Mouse (Mus musculus) cerebellum, adult 2 months (tissue): Measurements from ENCODE around the gene Fgfr2. TPM values are rescaled to one million over a fixed set of nuclear protein-coding genes. Genes with fewer than 3 reads are reported as not detected.

Experiments
- DNase-seq, 2 experiments: peaks; one replicate each; pipeline ENCODE4 v3.0.0; 2021
- H3K27ac ChIP-seq: fragments of 200-500 bp; 2 replicates; pipeline ENCODE4 v1.5.1; 2012; ENCODE audit warnings: low read length, control low read depth, inconsistent platforms; ENCODE audit not compliant: insufficient read depth
- H3K27me3 ChIP-seq: fragments of 200-500 bp; 2 replicates; pipeline ENCODE4 v1.6.1; 2012; ENCODE audit warnings: inconsistent platforms, mild to moderate bottlenecking, low read length, moderate library complexity; ENCODE audit not compliant: control insufficient read depth, insufficient read depth
- H3K4me1 ChIP-seq: fragments of 200-500 bp; 2 replicates; pipeline ENCODE4 v1.6.1; 2011; ENCODE audit warnings: low read length; ENCODE audit not compliant: control insufficient read depth, insufficient read depth
- H3K4me3 ChIP-seq: fragments of 200-500 bp; replicated peaks from 2 replicates; pipeline ENCODE3; 2011; ENCODE audit warnings: mild to moderate bottlenecking, low read depth, low read length, control low read depth; ENCODE audit not compliant: insufficient read depth
- CTCF ChIP-seq: fragments of 200-500 bp; IDR thresholded peaks from 2 replicates; pipeline ENCODE4 v1.5.1; 2011; ENCODE audit warnings: low read depth, mild to moderate bottlenecking, control low read depth, low read length, moderate library complexity, borderline replicate concordance; ENCODE audit not compliant: insufficient read depth
- POLR2A ChIP-seq: fragments of 200-500 bp; IDR thresholded peaks from 2 replicates; pipeline ENCODE4 v1.6.1; 2011; ENCODE audit warnings: low read length, control low read depth, borderline replicate concordance; ENCODE audit not compliant: insufficient read depth
- WGBS: fragments of 180-500 bp; shearing (Covaris S2); methylation state at CpG from one replicate; pipeline ENCODE4 v1.1.7; 2018; 5-methylcytosine and 5-hydroxymethylcytosine counted together
- polyA plus RNA-seq: library from polyadenylated mRNA; depleted of rRNA; stranded (reverse); fragments of >200 nt; gene quantifications from 2 replicates; pipeline ENCODE4 v1.2.3, GENCODE M21; 2012

Fgfr2 gene
- polyA plus RNA-seq, 1 experiment: 95.3 TPM

DNA sequence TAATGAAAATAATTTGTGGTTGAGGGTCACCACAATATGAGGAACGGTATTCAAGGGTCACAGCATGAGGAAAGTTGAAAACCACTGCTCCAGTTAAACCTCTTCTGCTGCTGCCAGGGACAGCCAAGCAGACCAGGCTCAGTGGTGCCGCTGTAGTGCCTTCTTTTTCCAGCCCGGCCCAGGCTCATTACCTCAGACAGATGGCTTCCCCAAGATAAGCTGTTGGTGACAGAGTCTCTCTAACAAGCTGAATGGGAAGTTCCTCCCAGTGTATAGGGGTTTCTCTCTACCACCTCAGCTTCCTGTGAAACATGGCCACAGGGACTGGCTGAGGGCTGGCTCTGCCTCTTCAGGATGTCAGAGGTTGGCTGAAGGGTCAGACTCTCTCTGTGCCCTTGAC, 1152.9 kb downstream of the Fgfr2 start:
- TF ChIP-seq POLR2A: no peak
- TF ChIP-seq CTCF: no peak
- Histone ChIP-seq H3K4me1 (no peaks in the 10 kb centered on the region), H3K27ac (no peak overlapping the region)

DNA sequence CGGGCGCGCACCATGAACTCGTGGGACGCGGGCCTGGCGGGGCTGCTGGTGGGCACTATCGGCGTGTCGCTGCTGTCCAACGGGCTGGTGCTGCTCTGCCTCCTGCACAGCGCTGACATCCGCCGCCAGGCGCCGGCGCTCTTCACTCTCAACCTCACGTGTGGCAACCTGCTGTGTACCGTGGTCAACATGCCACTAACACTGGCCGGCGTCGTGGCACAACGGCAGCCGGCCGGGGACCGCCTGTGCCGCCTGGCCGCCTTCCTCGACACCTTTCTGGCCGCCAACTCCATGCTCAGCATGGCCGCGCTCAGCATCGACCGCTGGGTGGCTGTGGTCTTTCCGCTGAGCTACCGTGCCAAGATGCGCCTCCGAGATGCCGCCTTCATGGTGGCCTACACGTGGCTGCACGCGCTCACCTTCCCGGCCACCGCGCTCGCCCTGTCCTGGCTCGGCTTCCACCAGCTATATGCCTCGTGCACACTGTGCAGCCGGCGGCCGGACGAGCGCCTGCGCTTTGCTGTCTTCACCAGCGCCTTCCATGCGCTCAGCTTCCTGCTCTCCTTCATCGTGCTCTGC, 1156.1 kb downstream of the Fgfr2 start:
- no peak overlapping the region for H3K4me3 ChIP-seq
- H3K27ac ChIP-seq: no peak overlapping the region
- no peaks in the 10 kb centered on the region for H3K4me1 ChIP-seq
- no peak for TF ChIP-seq CTCF
- no peak for TF ChIP-seq POLR2A
- H3K27me3 ChIP-seq: no peaks in the 10 kb centered on the region
- WGBS: 2% methylated on average over 55 of the region's 57 CpGs
- peak in 1 of 2 experiments; percentile 2 for DNase-seq

More for the DNA sequence above, 1152.9 kb downstream of the Fgfr2 start:
- H3K27me3 ChIP-seq: no peaks in the 10 kb centered on the region
- 45% methylated on average over 3 of the region's 3 CpGs for WGBS
- no peak for DNase-seq
- H3K4me3 ChIP-seq: no peak overlapping the region

DNA sequence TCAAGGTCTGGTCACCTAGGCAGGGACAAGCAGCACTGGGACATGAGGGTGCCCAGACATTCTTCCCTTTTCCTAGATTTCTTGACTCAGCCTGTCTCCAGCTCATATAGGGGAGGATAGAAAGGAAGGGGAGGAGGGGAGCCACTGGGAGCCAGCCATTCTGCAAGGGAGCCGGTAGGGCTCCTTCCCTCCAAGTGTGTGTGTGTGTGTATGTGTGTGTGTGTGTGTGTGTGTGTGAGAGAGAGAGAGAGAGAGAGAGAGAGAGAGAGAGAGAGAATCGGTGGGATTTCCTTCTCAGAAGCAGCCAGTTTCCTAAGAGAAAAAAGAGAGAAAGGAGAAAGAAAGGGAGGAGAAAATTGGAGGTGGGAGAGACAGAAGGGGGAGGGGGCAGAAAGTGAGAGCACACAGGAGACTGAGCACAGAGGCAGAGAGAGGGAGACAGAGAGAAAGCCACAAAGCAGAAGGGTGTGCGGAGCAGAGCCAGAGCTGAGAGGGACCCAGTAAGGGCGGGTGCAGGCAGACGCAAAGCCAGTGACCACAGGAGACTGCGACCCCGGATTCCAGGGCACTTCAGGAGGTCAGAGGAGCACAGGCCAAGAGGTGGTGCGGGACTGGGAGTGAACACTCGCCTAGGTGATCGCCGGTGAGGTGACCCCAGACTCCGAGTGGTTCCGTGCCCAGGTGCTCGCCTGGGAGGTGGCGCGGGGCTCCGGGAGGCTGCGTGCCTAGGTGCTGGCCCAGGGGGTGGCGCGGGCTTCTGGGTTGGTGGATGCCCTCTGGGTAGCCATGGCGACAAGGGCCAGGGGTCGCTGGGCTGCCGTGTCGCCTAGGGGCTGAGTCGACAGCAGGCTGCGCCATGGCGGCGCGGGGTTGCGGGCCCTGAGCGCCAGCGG, 1156.9 kb downstream of the Fgfr2 start, which contains the start of gene Gpr26:
Gene Gpr26 (plus strand): TSS at position 438 of the 893 bp plus-strand sequence.
- Histone ChIP-seq H3K27ac (no peak within 1 kb of the TSS), H3K4me1 (no peaks in the 10 kb centered on the region), H3K4me3 (no peak within 1 kb of the TSS), H3K27me3 (no peaks in the 10 kb centered on the region)
- no peak for DNase-seq
- TF ChIP-seq CTCF: no peak
- no peak for TF ChIP-seq POLR2A
- 2% methylated on average over 32 of the region's 32 CpGs for WGBS

DNA sequence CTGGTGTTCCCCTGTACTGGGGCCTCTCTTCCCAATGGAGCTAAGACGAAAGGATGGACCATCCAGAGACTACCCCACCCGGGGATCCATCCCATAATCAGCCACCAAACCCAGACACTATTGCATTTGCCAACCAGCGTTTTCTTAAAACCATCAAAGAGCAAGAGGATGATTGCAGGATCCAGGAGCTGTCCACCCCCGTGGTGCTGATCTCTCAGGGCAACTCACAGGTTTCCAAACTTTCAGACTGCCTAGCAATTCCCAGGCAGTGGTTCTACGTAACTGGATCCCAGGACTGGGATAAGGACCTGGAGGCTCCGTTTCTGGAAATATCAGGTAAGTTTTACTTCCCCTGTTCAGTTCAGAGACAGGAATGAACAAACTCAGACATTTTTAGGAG, 1162.6 kb downstream of the Fgfr2 start:
- Histone ChIP-seq H3K27ac (no peak overlapping the region), H3K27me3 (no peaks in the 10 kb centered on the region), H3K4me1 (no peaks in the 10 kb centered on the region), H3K4me3 (no peak overlapping the region)
- no peak for DNase-seq
- WGBS: 39% methylated on average over 6 of the region's 6 CpGs
- TF ChIP-seq POLR2A: no peak
- no peak for TF ChIP-seq CTCF

- Histone ChIP-seq H3K27me3 (no peaks in the 10 kb centered on the region), H3K4me1 (no peaks in the 10 kb centered on the region), H3K4me3 (no peak overlapping the region), H3K27ac (no peak overlapping the region)
- DNase-seq: no peak
- TF ChIP-seq CTCF: no peak
- no peak for TF ChIP-seq POLR2A
- 74% methylated on average over 1 of the region's 1 CpGs for WGBS
Measured at GRCm38 (mm10) chr7:131958705-131959104, 1164.4 kb downstream of the Fgfr2 start.

- no peak for DNase-seq
- WGBS: 48% methylated on average over 3 of the region's 3 CpGs
- Histone ChIP-seq H3K27me3 (no peaks in the 10 kb centered on the region), H3K4me3 (no peak overlapping the region), H3K4me1 (no peaks in the 10 kb centered on the region), H3K27ac (no peak overlapping the region)
- TF ChIP-seq POLR2A (no peak), CTCF (no peak)
Measured at GRCm38 (mm10) chr7:131953402-131953801, 1169.7 kb downstream of the Fgfr2 start.

DNA sequence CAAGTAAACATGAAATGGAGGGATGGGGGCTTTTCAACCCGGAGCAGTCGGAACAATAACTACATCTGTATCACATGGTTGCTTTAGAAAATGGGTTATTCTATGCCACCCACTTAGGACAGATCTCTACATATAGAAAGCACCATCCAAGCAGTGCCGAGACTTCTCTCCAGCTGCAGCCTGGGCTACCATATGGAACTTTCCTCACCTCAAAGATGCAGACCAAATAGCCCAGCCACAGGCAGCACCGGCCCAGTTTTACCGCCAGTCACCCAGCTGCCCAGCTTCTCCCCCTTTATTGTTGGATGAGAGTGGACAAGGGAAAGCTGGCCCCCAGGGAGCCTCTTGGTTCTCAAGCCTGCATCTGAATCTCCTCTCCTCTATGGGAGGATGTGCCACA, 1172.0 kb downstream of the Fgfr2 start:
- DNase-seq: no peak
- no peak for TF ChIP-seq POLR2A
- TF ChIP-seq CTCF: no peak
- no peak overlapping the region for H3K4me3 ChIP-seq
- H3K4me1 ChIP-seq: no peaks in the 10 kb centered on the region
- 70% methylated on average over 5 of the region's 5 CpGs for WGBS
- H3K27me3 ChIP-seq: no peaks in the 10 kb centered on the region
- no peak overlapping the region for H3K27ac ChIP-seq

- H3K27me3 ChIP-seq: no peaks in the 10 kb centered on the region
- DNase-seq: no peak
Measured at GRCm38 (mm10) chr7:131937611-131938010, 1185.5 kb downstream of the Fgfr2 start.

More at GRCm38 (mm10) chr7:131937611-131938010, 1185.5 kb downstream of the Fgfr2 start:
- 73% methylated on average over 3 of the region's 3 CpGs for WGBS
- no peak overlapping the region for H3K27ac ChIP-seq
- H3K4me3 ChIP-seq: no peak overlapping the region
- TF ChIP-seq CTCF (no peak), POLR2A (no peak)
- H3K4me1 ChIP-seq: no peaks in the 10 kb centered on the region; the same call in 1 of the 2 replicates
